Mouse (Mus musculus) thymus, adult 2 months (tissue): ENCODE measurements at regions not wholly inside any gene's neighbourhood (a gene's known extent, or its start where the extent isn't known, plus 50 kb on each side); places are given as distances from the start of the nearest gene placed in this dataset.

Experiments used
- CTCF ChIP-seq: fragments of 200-500 bp; IDR thresholded peaks from 2 replicates; pipeline ENCODE4 v1.5.1; 2012; ENCODE audit warnings: mild to moderate bottlenecking, control low read depth, low read length, moderate library complexity, borderline replicate concordance; ENCODE audit not compliant: control insufficient read depth, poor library complexity, insufficient read depth; ENCODE audit errors: extremely low read depth
- POLR2A ChIP-seq: fragments of 200-500 bp; IDR thresholded peaks from 2 replicates; pipeline ENCODE4 v1.6.1; 2012; ENCODE audit warnings: mild to moderate bottlenecking, low read length, control low read depth, moderate library complexity; ENCODE audit not compliant: control insufficient read depth, poor library complexity, insufficient read depth; ENCODE audit errors: extremely low read depth

GRCm38 (mm10) chr1:73344587-73344986 lies 328.9 kb upstream of the Tnp1 start:
- TF ChIP-seq CTCF (no peak), POLR2A (no peak)
